Mouse (Mus musculus): ENCODE data around the gene Hsd17b11. TPM values are rescaled to one million over a fixed set of nuclear protein-coding genes. Genes with fewer than 3 reads are reported as not detected.

Gene Hsd17b11
- 36.0 and 37.0 TPM in 2 replicates for polyA plus RNA-seq (2012; rRNA removed)

DNA sequence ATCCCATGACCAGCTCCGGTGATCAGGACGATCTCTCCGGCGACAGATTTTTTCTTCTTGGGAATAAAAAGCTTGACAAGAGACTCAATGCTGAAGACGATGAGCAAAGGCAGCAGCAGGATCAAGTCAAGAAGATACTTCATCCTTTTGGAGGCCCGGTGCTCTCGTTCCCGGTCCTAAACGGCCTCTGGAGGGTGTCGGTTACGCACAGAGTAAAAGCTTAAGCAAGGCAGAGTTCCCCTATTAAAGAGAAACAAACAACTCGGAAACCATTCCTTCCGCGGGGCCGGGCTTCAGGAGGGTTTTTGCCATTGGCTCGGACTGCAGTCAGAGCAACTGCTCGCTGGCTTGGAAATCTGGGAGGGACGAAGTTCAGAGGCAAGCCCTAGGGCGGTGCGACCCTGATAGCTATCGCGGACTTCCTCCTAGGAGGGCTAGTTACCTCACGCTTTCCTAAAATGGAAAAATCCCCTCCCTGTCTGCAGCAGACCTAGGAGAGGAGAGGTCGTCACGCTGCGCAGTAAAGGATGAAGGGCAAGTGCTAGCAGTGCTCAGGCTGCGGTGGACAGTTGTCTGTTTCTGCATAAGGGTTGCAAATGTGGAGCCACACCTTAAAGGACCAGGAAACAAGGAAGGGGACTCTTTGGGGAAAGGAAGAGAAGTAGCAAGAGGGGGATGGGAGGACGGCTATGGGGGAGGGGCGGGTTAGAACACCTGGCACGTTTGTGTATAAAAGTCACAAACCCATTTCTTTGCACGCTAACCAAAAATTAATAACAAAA is at the start of gene Hsd17b11:
Hsd17b11 (minus strand) TSS at position 323 of the 782 bp plus-strand sequence.
- no peak for DNase-seq (ENCODE audit: low read depth)

DNA sequence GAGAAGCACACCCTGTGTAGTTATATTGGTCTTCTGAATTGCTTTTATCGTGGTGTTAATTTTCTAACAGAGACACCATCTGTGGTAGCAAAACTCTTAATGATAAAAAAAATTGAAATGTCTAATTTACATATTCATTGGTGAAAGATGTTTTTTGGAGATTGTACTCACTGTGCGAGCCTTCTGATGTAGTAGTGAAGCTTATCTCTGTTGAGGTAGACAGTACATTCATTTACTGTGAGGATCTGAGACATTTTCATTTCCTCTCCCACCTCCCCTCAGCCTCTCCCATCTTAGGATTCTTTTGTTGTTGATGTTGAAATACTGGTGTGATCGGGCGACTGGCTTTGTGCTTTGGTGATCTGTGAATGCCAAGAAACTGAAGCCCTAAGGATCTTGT is 49.3 kb upstream of the Hsd17b11 start:
- DNase-seq (ENCODE audit: low read depth) = no peak

DNA sequence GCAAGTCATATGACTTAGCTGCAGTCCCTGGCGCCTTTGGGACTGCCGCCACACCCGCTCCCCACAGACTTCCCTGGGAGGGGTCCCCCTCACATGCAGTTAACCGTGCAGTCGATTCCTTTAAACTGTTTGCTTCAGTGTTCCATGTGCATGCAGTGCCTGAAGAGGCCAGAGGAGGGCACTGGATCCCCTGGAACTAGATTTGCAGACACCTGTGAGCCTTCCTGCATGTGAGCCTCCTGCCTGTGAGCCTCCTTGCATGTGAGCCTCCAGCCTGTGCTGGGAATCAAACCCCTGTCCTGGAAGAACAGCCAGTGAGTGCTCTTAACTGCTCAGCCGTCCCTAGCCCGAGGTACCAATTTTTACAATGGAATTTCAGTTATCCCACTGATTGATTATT is 47.0 kb upstream of the Hsd17b11 start:
- DNase-seq (ENCODE audit: low read depth) = no peak

DNA sequence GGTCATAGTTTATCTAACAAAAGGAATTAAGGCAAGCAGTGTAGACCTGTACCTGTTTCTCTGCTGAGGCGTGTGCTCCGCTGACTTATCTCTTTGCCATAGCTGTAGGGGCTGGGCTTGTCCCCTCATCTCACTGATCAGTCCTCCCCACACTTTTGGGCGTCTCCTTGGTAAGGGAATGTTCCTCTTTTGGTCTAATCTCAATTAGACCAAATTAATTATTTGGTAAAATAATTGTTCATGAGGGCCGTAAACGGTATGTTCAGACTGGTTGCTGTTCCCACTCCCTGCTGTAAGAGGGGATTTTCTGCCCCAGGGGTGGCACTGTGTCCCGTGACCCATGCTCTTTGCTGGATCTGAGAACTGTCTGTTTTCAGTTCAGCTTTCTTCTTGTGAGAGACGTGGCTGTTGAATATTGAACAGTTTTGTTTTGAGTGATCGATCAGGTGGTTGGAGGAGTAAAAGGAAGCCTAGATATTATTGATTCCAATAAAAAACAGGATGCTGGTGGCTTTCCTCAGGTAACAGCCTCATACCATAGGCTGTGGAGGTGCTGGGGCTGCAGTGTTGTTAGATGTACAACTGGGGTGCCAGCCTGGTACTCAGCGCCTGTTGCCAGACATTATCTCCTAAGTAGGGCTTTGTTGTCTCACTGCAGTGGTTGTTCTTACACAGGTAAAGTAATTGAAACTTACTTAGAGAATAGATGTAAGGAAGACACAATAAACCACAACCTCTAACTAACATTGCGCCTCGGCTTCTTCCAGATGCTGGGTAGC is 41.2 kb upstream of the Hsd17b11 start:
- DNase-seq (ENCODE audit: low read depth) = no peak

DNA sequence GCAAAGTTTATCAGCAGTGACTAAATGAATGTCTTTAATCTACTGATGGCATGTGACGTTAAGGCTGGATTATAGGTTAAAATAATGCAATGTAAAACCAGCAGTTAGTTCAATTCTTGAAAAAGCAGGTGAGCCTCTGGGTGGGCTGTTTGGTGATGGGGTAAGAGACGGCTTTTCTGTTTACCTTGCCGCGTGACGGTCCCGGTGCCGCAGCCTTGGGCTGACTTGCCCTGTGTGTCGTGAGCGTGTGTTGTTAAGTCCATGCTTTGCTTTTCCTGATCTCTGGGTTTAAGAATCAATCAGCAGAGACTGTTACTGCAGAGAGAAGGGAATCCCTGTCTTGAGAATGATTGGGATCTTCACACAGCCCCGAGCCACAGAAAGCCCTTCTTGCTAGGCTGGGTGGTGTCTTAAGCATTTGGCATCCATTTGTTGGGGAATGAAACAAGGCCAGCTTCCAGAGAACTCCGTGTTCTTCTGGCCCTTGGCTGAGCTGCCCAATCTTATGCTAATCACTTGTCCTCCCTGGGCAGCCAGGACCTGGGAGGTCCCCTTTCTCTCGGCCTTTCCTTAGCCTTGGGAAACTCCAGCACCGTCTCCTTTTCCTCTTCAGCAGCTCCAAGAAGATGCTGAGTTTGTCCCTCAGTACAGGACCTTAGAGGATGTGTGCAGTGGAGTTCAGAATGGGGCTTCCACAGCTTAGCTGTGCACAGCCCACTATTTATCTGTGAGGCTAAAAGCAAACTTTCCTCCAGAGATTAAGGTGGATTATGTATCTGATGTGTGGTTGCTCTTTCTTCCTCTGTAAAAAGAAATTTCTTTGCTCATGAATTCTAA is 40.4 kb upstream of the Hsd17b11 start:
- no peak for DNase-seq (ENCODE audit: low read depth)

DNA sequence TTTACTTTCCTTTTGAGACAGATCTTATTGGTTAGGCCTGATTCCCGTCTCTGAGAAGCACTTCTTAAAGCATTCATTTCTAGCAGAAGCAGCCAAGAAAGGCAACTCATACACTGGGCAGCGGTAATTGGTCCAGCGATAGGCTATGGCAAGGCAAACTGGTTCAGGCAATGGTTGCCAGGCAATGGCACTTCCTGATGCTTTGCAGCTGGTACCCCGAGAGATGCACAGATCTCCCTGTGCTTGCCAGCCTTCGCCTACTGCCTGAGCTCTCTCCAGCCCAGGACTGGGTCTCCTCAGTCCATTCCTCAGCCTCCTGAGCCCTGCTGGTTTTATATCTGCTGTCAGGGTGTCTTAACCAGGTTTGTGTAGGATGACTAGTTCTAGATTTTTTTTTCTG is 38.7 kb upstream of the Hsd17b11 start:
- DNase-seq (ENCODE audit: low read depth) = no peak

DNA sequence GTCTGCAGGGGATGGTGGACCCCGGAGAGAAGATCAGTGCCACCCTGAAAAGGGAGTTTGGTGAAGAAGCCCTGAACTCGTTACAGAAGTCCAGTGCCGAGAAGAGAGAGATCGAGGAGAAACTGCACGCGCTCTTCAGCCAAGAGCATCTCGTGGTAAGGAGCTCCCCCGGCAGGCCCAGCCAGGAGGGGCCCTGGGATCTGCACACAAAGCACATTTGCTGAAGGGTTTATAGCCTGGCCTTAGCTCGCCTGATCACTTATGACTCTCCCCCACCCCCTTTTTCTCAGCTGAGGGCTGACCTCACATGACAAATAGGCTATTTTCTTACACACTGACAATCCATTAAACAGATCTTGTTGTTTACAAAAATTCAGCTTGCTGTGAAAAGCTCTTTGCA is 37.9 kb upstream of the Hsd17b11 start:
- DNase-seq (ENCODE audit: low read depth) = no peak

DNA sequence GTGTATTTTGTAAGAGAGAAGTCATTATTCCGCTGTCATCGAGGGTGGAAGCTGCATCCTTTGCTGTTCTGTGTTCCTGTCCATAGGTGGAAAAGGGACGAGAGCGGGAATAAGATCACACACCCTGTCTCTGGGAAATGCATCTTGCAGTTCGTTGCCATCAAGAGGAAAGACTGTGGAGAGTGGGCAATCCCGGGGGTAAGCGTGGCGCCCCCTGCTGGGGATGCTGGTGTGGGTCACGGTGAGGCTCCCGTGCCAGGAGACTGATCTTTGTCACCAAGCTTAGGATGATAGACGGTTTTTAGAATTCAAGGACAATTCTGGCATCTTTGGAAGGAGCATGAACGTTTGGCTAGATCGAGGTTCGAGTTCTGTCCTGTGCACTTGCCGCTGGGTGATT is 36.3 kb upstream of the Hsd17b11 start:
- no peak for DNase-seq (ENCODE audit: low read depth)

DNA sequence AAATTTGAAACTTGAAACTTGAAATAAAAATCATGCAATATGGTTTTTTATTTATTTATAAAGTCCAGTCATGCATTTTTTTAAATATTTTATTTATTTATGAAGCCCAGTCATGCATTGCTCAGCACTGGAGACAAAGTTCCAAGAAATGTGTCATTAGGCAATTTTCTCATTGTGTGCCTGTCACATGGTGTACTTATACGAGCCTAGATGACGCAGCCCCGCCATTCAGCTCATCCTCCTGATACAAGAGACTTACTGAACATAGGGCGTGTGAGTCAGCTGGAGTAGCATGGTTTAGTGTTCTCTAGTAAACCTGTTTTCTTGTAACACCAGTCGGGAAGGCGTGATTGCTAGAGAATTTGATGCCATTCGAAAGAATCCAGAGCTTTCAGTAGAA is 34.6 kb upstream of the Hsd17b11 start:
- DNase-seq (ENCODE audit: low read depth) = no peak

DNA sequence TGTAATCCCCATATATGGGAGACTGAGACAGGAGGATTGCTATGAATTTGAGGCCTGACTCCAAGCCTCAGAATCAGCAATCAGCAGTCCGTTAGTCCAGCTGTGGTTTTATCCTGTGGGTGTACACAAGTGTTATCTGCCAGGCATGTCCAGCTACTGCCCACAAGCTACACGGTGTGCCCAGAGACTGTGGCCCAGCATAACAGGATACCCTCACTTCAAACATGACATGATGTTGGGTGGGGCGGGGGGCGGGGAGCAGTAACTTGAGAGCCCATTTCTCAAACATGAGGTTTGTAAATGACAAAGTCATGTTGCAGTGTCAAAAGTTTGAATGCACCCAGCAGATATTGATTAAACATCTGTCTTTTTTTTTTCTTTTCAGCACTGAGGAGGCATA is 34.1 kb upstream of the Hsd17b11 start:
- no peak for DNase-seq (ENCODE audit: low read depth)

DNA sequence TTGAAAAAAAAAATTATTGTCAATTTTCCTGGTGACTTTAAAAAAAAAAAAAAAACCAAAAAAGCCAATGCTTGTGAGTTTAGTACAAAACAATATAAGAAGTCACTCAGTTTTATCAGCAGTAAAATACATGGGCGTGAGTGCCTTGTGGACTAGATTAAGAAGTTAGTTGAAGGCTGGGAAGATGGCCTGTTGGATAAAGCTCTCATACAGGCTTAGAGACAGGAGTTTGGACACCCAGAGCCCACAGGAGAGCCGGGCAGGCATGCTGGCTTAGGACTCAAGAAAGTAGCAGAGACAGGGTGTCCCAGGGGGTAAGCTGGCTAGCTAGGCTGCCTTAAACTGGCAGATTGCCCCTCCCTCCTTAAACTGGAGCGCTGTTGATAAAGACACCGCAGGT is 33.2 kb upstream of the Hsd17b11 start:
- no peak for DNase-seq (ENCODE audit: low read depth)

DNA sequence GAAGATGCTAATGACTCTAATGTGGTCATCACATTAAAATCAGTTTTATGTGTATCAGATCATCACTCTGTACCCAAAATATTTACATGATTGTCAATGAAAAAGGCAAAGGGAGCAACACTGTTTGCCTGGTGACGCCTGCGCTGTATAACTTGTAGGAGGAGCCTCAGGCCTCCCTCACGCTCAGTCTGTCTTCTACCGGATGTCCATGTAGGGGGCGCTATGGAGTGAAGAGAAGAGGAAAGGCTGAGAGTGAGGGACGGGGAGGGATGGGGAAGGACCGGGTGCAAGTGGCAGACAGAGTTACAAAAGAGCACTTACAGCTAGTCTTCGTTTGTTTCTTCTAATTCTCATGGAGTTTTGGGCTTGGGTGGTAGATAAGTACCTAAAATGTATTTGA is 31.2 kb upstream of the Hsd17b11 start:
- DNase-seq (ENCODE audit: low read depth) = no peak

DNA sequence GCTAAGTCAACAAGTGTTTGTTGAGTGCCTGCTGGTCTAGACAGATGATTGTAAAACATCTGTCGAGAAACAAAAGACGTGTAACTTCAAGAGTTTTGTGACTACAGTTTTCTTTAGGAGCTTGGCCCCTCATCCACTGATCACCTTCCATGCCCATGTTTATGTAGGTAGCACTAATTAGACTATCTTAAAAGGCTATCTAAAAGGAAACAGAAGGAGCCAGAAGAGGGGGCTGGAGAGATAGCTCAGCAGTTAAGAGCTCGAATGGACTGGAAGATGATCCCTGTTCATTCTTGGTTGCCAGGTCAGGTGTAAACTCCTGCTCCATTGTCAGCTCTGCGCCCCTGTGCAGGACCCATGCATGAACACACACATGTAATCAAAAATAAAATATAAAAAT is 26.4 kb upstream of the Hsd17b11 start:
- DNase-seq (ENCODE audit: low read depth) = no peak

DNA sequence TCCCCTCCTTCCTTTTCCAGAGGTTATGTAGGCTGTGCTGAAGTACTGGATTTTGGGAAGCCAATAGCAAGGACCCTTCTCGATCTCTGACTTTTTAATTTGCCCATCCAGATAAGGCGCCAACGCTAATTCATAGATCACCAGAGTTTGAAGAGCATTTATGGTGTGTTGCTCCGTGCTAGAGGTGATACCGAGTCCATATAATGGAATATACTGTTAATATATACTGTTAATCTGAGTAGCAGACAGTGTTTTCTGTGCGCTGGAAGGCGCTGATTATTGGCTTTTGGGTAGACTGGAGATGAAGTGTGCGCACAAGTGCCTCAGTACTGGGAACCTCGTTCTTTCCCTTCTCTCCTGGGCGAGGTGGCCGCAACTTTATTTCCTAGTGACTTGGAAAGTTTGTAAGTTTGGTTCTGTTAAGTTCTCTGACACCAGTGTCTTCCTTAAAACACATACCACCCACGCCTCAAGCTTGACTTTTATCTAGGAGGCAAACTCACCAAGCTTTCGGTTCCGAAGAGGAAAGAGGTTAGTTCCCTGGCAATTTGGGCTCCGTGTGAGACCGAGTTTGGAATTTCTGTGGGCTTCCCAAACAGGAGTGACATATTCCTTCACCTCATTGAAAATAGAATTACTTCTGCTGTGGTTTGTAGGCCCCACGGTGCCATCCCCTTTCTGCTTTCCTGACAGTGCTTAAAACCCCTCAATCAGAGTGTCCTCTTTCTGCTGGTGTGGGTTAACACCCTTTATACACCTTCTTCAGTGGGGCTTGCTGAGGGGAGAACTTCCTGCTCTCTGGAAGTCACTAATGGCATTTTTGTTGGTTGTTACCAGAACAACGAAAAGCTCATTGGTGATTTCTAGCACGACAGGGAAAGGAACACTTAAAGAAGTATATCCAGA is 25.7 kb upstream of the Hsd17b11 start:
- no peak for DNase-seq (ENCODE audit: low read depth)

DNA sequence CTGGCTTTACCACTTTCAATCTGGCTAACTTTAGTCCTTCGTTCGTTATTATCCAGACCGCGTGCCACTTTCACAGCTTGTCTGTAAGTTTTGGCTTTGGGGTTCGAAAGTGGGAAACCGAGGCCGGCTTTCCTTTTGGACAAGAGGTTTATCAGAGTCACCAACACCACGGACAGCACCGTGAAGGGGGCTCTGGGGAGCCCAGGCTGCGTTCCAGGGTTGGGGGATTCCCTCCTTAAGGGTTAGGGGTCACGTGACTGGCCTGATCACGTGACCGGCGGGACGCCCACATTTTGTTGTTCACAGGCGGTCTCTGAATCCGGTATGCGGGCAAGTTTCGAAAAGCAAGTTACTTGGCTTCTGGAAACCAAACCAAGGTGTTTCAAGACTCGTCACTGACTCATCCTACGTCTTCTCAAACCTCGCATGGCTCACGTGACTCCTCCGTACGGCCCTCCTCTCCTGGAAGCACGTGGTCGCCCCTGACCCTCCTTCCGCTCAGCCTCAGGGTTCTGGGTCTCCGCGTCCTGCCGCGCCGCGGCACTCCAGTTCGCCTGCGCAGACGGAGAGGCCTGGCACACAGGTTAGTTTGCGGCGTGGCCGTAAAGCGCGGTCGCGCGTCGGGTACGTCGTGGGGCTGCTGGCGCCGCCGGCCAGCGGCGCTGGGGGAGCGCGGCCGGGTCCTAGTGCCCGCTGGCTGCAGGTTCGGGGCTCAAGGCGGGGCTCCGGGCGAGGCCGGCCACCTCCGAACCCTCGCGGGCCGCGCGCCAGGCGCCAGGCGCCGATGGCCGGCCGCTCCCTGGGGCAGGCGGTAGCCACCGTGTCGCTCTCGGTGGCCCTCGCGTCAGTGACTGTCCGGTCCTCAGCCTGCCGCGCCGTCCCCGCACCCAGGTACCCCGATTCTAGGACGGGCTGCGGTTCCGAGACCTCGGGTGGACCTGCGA is 24.8 kb upstream of the Hsd17b11 start, which contains the start of gene Nudt9:
Nudt9 (plus strand) TSS at position 51 of the 944 bp plus-strand sequence.
- peak; percentile 69 for DNase-seq (ENCODE audit: low read depth)

DNA sequence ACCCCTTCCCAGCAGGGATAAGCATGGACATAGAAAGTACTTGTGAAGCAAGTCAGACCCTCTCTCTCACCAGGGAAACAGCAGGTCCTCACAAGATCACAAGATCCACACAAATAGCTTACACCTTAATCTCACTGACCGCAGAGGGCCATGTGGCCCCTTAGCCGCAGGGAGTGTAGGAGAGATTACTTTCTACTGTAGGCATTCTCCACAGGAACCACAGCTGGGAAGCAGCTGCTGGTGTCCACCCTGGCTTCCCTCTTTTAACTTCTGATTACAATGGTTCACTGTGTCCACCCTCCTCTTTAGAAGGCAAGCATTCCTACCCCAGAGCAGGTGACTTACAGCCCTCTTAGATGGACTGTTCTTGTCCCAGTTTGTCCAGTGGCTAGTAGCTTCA is 22.0 kb upstream of the Hsd17b11 start:
- DNase-seq (ENCODE audit: low read depth) = no peak

DNA sequence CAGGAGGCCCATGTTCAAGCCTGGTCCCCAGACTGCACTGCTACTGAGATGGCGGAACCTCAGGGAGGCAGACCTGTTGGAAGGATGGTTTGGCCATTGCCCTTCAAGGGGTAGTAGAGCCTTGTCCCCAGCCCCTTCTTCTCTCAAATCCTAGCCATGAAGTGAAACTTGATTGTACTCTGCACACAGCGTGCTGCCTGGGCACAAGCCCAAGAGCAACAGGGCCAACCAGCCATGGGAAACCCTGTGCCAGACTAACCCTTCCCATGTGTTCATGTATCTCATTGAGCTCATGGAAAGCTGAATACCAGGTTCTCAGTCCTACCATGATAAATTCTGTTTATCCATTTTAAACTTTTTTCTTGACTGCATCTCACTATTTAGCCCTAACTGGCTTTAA is 21.2 kb upstream of the Hsd17b11 start:
- DNase-seq (ENCODE audit: low read depth) = no peak

DNA sequence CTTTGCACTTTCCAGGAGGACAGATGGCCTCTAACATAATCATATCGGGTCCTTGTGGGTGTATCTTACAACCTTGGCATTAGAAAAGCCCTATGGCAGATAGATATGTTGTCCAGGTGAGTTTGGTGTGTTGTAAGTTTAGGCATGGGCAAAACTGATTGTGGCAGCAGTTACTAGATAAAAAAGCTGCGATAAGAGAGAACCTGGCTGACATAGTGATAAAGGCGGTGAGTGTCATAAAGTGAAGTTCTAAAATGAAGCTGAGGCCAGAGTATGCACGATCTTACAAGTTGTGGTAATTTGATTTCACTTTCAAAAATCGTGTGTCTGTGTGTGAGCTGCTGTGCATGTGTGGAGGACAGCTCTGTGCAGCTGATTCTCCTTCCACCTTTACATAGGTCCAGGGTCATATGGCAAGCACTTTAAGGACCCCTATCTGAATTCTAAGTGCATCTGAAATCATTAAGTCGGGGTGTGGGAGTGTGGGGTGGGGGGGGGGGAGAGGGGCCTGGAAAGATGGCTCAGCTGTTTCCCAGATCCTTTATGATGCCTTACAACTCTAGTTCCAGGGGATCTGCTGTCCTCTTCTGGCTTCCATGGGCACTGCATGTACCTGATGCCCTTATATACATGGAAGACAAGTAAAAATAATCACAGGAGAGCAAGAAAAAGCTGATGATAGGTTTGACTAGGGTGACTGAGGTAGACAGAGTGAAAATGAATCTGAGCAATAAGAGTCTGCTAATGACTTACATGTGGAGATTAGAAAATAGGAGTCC is 17.6 kb upstream of the Hsd17b11 start:
- DNase-seq (ENCODE audit: low read depth) = no peak

DNA sequence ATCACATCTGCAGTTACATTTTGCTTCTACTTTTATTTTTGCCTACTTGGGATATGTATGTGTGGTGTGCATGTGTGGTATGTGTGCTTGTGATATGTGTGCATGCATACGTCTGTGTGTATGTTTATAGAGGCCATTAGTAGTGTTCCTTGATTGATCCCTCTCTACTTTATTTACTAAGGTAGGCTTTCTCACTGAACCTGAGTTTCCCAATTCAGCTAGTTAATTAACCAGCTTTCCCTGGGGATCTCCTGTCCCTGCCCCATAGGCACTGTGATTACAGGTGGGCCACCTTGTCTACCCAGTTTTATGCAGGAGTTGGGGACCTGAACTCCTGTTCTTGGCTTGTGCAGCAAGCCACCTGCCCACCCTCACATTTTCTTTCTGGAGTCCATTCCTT is 15.0 kb upstream of the Hsd17b11 start:
- no peak for DNase-seq (ENCODE audit: low read depth)

Data from gonadal fat pad, adult 2 months (tissue).